Mouse (Mus musculus) forebrain, postnatal 0 days (tissue): ENCODE measurements around the gene C130032M10Rik. TPM values are rescaled to one million over a fixed set of nuclear protein-coding genes. Genes with fewer than 3 reads are reported as not detected.
A peak's percentile ranks its signal among the peaks of the same experiment; 100 is the strongest.

ENCODE experiments used
- ATAC-seq: fragments of 200-750 bp; cut with Nextera tagmentation; 2 replicates; pipeline ENCODE4 v1.8.0; 2017; ENCODE audit warnings: mild to moderate bottlenecking, moderate library complexity
- DNase-seq: peaks from one replicate; pipeline ENCODE4 v3.0.0-alpha.2; 2015
- H3K27ac ChIP-seq: fragments of 300-500 bp; sonication (generic); 2 replicates; pipeline ENCODE4 v1.5.1; 2014; ENCODE audit warnings: low read depth, mild to moderate bottlenecking, antibody characterized with exemption, low read length, moderate library complexity, mixed read lengths
- H3K27me3 ChIP-seq: fragments of 300-500 bp; sonication (generic); 2 replicates; pipeline ENCODE4 v1.6.1; 2014; ENCODE audit warnings: mild to moderate bottlenecking, low read length, mixed read lengths; ENCODE audit not compliant: insufficient read depth
- H3K36me3 ChIP-seq: fragments of 300-500 bp; sonication (generic); 2 replicates; pipeline ENCODE4 v1.6.1; 2014; ENCODE audit warnings: mild to moderate bottlenecking, moderate library complexity; ENCODE audit not compliant: insufficient read depth
- H3K4me1 ChIP-seq: fragments of 300-500 bp; sonication (generic); 2 replicates; pipeline ENCODE4 v1.6.1; 2014; ENCODE audit warnings: antibody characterized with exemption; ENCODE audit not compliant: insufficient read depth
- H3K4me2 ChIP-seq: fragments of 300-500 bp; sonication (generic); 2 replicates; pipeline ENCODE4 v1.6.1; 2014; ENCODE audit warnings: low read depth, mild to moderate bottlenecking, moderate library complexity
- H3K4me3 ChIP-seq: fragments of 300-500 bp; sonication (generic); 2 replicates; pipeline ENCODE4 v1.5.1; 2014; ENCODE audit warnings: low read depth, low read length, mixed read lengths
- H3K9ac ChIP-seq: fragments of 300-500 bp; sonication (generic); 2 replicates; pipeline ENCODE4 v1.6.1; 2014; ENCODE audit warnings: mild to moderate bottlenecking
- H3K9me3 ChIP-seq: fragments of 300-500 bp; sonication (generic); 2 replicates; pipeline ENCODE4 v1.6.1; 2016; ENCODE audit warnings: low read length
- CTCF ChIP-seq: sonication (generic); IDR thresholded peaks from 2 replicates; pipeline ENCODE4 v1.5.1; 2016; ENCODE audit warnings: antibody characterized with exemption, control low read depth, low read depth
- WGBS: fragments of 180-500 bp; shearing (Covaris S2); extraction: QIAGEN DNeasy Blood & Tissue Kit; methylation state at CpG from one replicate; pipeline ENCODE4 v1.1.7; 2014; 5-methylcytosine and 5-hydroxymethylcytosine counted together
- polyA plus RNA-seq: library from polyadenylated mRNA; unstranded; fragments of >200 nt; fragmentation: Nextera tagmentation; extraction: Ambion mirVana; gene quantifications from 2 replicates; pipeline ENCODE4 v1.2.1, GENCODE M21; 2015
- total RNA-seq: library from RNA; depleted of rRNA; stranded (reverse); fragments of >200 nt; gene quantifications from 2 replicates; pipeline ENCODE4 v1.2.3, GENCODE M21; 2014; rRNA removed

C130032M10Rik gene
- total and polyA plus RNA-seq, 2 experiments from 2014 or later = not detected

DNA sequence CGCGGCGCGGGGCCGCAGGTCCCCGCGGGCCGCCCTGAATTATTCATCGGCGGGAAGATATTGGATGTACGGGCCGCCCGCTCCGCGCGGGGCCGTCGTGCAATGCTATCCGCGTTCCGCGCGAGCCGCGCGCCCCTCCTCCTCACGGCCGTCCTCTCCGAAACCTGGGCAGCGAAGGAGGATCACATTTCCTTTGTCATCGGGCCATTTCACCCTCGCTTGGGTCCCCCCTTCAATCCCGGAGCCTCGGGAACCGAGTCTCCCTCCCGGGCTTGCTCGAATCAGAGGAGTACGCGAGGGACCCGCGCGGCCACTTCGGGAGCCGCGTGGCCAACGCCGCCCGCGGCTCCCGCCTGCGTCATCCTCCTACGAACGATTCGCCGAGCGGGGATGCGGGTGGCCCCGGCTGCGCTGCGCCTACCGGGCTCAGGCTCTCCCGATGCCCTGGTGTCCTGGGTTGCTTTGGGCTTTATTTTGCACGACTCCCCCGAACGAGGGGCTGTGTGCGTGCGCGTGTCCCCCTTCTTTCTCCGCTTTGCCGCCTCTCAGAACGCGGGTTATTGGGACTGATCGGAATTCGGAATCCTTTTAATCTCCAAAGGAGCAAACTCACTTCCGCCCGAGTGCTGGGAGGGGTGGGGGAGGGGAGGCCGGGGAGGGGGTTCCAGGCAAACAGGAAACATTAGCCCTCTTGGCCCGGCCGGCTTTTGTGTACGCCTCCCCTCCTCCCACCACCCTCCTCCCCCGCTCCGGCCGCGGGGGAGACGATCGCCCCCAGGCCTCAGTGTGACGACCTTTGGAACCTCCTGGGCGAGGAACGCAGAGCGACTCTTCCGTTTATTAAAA lies 48.5 kb downstream of the C130032M10Rik start, which contains the start of gene Trim71:
TSS of gene Trim71 (minus strand) at position 609 of the 846 bp plus-strand sequence.
- Histone ChIP-seq H3K27ac (no peak within 1 kb of the TSS), H3K9me3 (no peaks in the 10 kb centered on the region), H3K4me1 (0 out of 2 replicates have a peak, but pooled peaks cover 2% of the 10 kb centered on the region), H3K36me3 (no peaks in the 10 kb centered on the region), H3K27me3 (peaks cover 42% of the 10 kb centered on the region), H3K9ac (peak within 1 kb of the TSS; percentile 57), H3K4me3 (peak within 1 kb of the TSS; percentile 53), H3K4me2 (peak within 1 kb of the TSS; percentile 77)
- TF ChIP-seq CTCF = no peak
- DNase-seq = peak; percentile 66
- WGBS = 3% methylated on average over 89 of the region's 91 CpGs
- peak; percentile 76 for ATAC-seq

DNA sequence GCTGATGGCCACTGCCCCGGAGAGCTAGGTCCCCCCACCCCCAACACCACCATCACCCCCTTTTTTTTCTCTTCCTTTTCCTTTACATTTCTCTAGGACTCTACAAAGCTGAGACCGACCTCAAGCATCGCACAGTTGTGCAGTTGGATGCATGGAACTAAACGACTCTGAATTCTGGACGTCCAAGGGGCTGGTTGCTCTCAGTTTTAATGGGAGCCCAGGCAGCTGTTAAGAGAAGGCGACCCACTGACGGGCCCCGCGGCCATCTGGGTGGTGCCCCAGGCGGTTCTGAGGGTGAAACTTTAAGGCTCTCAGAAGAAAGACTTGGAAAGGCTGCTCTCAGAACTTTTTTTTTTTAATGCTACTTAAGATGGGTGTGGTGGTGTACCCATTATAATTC lies 49.2 kb downstream of the C130032M10Rik start:
- no peak overlapping the region for H3K9ac ChIP-seq
- peak overlapping the region; percentile 53 for H3K4me3 ChIP-seq
- 0 out of 2 replicates have a peak, but pooled peaks cover 2% of the 10 kb centered on the region for H3K4me1 ChIP-seq
- H3K27me3 ChIP-seq = peaks cover 35% of the 10 kb centered on the region
- ATAC-seq = no peak
- no peaks in the 10 kb centered on the region for H3K9me3 ChIP-seq
- TF ChIP-seq CTCF = no peak
- H3K4me2 ChIP-seq = peak overlapping the region; percentile 77
- WGBS = 2% methylated on average over 10 of the region's 10 CpGs
- H3K27ac ChIP-seq = no peak overlapping the region
- DNase-seq = no peak
- H3K36me3 ChIP-seq = no peaks in the 10 kb centered on the region

Other genes with a start within 250 kb of the C130032M10Rik start
- not detected in 2 replicates for gene Bcl2a1c, start 185.6 kb upstream of the C130032M10Rik start, total RNA-seq
- not detected in 2 replicates for gene Bcl2a1c, start 185.6 kb upstream of the C130032M10Rik start, polyA plus RNA-seq
- gene Crtap, start 125.0 kb upstream of the C130032M10Rik start, total RNA-seq = 7.0 and 14.2 TPM in 2 replicates
- 23.8 and 25.5 TPM in 2 replicates for gene Crtap, start 125.0 kb upstream of the C130032M10Rik start, polyA plus RNA-seq
- gene Glb1, start 114.6 kb upstream of the C130032M10Rik start, total RNA-seq = 21.8 and 26.1 TPM in 2 replicates
- 27.5 and 32.3 TPM in 2 replicates for gene Glb1, start 114.6 kb upstream of the C130032M10Rik start, polyA plus RNA-seq
- 4.5 and 5.5 TPM in 2 replicates for gene Tmppe, start 114.6 kb upstream of the C130032M10Rik start, total RNA-seq
- 4.6 and 6.8 TPM in 2 replicates for gene Tmppe, start 114.6 kb upstream of the C130032M10Rik start, polyA plus RNA-seq
- gene Ccr4, start 10.8 kb upstream of the C130032M10Rik start, total RNA-seq = not detected in 2 replicates
- not detected in 2 replicates for gene Ccr4, start 10.8 kb upstream of the C130032M10Rik start, polyA plus RNA-seq
- gene Trim71, start 48.7 kb downstream of the C130032M10Rik start, total RNA-seq = 0.08 and 0.19 TPM in 2 replicates
- gene Trim71, start 48.7 kb downstream of the C130032M10Rik start, polyA plus RNA-seq = 0.10 and 0.13 TPM in 2 replicates
- 45.2 and 50.6 TPM in 2 replicates for gene Cnot10, start 124.5 kb downstream of the C130032M10Rik start, total RNA-seq
- 44.4 and 47.1 TPM in 2 replicates for gene Cnot10, start 124.5 kb downstream of the C130032M10Rik start, polyA plus RNA-seq
- gene Dync1li1, start 173.1 kb downstream of the C130032M10Rik start, total RNA-seq = 136 and 152 TPM in 2 replicates
- gene Dync1li1, start 173.1 kb downstream of the C130032M10Rik start, polyA plus RNA-seq = 127 and 145 TPM in 2 replicates
- 16.3 and 17.1 TPM in 2 replicates for gene Cmtm6, start 215.4 kb downstream of the C130032M10Rik start, total RNA-seq
- 19.5 and 22.7 TPM in 2 replicates for gene Cmtm6, start 215.4 kb downstream of the C130032M10Rik start, polyA plus RNA-seq